Mouse (Mus musculus): Measurements from ENCODE around the gene Gabra2.

GRCm38 (mm10) chr5:70990891-70991290 is 104.8 kb downstream of the Gabra2 start:
- TF ChIP-seq CTCF (IDR thresholded peaks at IDR 0.05; ENCODE audit: control insufficient read depth, insufficient read depth, insufficient read length) (no peak), CEBPB (IDR thresholded peaks at IDR 0.05; ENCODE audit: low read depth) (no peak), MAX (IDR thresholded peaks at IDR 0.05) (no peak), FOSL1 (IDR thresholded peaks at IDR 0.05; ENCODE audit: insufficient read depth, low read length, poor library complexity, severe bottlenecking) (no peak), USF1 (IDR thresholded peaks at IDR 0.05; ENCODE audit: low read depth) (no peak), MYOD1 (IDR thresholded peaks at IDR 0.05; ENCODE audit: control insufficient read depth, insufficient read length, low read depth) (no peak)
